Mouse (Mus musculus): ENCODE measurements at regions not wholly inside any gene's neighbourhood (a gene's known extent, or its start where the extent isn't known, plus 50 kb on each side); places are given as distances from the start of the nearest gene placed in this dataset.

- no peak for ATAC-seq
Observed at GRCm38 (mm10) chr9:89788651-89789050, 50.4 kb upstream of the Ankrd34c start.

All from activated CD4-positive, CD25-positive, alpha-beta regulatory T cell, adult 4 months (primary cell).